Mouse (Mus musculus) left cerebral cortex, adult 8-10 months (tissue): ENCODE data around the gene Pip5k1b. TPM values are rescaled to one million over a fixed set of nuclear protein-coding genes. Genes with fewer than 3 reads are reported as not detected.

ENCODE experiments used
- DNase-seq, 2 experiments: peaks; one replicate each; pipeline ENCODE4 v3.0.0; 2022; ENCODE audit warnings: low spot score in 2 of 2
- total RNA-seq, 4 experiments: library from RNA; stranded (reverse); gene quantifications; 2 replicates each; pipeline ENCODE4 v1.2.4; 2022

The Pip5k1b gene
- total RNA-seq, 4 experiments from 2014 or later = 19.4 to 23.4 (median 20.7) TPM

DNA sequence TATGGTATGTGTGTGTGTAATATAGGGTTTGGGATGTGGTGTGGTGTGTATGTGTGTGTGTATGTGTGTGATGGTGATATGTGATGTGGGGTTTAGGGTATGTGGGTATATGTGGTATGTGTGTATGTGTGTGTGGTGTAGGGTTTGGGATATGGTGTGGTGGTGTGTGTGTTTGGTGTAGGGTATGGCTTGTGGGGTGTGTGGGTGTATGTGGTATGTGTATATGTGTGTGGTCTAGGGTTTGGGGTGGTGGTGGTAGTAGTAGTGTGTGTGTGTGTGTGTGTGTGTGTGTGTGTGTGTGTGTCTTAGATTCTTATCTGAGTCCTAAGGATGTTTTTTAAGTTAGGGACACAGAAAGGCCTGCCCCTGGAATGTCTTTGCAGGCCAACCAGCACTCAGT is 37.3 kb downstream of the Pip5k1b start:
- DNase-seq = no peak

DNA sequence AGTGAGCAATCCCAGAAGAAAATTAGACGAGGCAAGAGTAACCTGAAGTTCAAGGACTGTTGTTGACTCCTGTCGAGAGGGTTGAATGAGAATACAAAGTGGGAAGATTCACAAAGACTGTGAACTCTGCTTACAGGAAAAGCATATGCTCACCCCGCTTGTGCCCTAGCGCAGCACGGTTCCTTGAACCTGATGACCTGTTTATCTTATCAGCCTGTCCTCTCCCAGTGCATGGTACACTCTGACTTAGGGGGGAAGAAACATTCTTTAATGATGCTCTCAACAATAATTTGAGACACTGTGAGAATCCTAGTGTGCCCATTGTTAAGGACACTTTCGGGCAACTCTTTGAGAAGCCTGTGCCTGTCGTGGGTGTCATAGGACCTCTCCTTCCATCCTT is 38.6 kb downstream of the Pip5k1b start:
- DNase-seq = no peak

DNA sequence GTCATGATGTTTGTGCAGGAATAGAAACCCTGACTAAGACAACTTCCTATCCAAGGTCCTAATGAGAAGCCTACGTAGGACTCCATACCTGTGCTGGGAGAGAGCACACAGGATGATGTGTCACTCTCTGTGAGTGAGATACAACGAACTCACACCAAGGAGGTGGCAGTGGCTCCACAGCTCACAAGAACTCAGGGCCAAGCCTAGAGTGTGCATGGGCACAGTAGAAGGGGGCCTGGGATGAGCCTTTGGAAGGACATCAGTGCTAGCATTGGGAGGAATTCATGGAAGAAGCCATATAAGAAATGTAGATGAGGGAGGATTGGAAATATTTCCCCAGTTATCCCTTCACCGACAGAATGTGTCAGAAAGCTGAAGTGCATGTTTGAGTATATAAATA is 39.7 kb downstream of the Pip5k1b start:
- DNase-seq = no peak

DNA sequence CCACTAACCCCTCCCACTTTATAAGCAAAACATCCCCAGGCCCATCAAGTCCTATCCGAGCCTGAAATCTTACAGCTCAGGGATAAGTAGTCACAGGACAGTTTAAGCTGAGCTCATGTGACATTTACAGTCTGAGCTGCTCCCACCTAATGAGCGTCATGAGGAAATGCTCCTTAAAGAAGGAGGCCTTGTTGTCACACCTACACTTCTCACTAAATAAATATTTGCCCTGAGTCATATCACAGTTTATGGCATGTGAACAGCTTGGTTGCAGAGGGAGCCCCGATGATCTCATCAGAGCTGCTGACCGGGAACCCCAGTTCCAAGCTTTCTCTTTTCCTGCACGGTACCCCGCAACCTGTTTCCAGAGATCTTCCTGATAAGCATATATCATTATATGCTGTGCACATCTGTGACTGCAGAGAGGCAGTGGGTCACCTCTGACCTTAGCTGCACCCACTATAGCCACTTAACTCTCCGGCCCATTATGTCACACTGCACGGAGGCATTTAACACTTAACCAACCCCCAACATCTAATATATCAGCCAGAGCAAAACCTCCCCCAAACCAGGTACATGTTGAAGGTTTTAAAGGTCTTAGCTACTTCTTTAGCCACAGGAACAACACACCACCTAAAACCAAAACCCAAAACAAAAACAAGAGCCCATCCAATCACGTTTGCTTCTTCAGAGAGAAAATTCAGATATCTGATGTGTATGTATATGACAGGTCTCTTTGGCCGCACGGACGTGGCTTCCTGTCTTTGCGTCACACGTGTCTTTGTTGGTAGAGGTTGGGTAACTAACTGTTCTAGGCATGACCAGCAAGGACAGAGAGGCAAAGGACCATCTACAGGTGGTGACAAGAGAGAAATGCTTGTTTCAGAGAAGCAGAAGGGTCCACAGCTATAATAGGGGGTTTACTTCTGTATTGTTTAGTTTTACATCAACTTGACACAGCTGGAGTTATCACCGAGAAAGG is 40.7 kb downstream of the Pip5k1b start:
- no peak for DNase-seq

DNA sequence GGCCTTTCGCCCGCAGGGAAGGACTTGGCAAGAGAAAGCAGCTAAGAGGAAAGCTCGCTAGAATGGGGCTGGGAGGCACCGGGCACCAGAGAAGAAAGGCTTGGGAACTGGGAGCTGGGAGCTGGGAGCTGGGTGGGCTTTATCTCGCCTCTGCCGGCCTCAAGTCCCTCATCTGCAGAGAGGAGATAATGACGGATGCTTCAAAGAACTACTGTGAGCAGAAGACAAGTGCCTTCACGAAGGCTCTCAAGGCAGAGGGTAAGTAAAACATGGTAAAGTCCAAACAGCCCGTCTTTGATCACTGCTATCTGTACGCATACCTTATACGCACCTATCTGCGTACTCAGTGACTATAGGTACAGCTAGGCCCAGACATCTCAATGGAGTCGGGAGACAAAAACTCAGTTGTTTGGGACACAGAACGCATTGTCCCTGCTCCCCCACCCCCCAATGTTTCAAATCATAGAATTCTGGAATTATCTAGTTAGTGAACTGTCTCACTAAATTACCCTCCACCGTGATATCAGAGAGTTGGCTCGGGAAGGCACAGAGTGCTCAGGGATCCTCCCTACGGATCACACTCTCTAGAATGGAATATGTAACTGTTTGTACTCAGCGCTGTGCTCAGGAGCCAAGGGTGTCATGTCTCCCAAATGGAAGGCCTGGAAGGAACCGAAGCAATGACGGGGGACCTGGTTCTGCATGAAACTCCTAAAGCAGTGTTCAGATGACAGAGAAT is 42.4 kb downstream of the Pip5k1b start:
- no peak for DNase-seq

DNA sequence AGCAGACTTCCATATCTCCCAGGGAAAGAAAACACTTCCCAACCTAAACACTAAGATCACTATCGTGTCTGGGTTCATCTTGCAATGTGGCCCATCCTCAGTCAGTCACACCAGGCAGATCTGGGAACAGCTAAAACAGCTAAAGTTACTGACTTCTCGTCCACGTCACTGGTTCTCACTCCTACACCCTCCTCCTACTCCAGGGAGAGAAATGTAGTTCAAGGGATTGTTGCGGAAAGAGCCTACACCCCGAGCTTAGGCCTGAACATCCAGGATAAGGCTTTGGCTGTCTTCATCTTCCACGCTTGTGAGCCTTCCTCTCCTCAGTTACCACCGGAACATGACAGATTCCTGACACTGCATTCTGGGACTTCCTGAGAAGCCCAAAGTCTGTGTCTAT is 43.7 kb downstream of the Pip5k1b start:
- no peak for DNase-seq

DNA sequence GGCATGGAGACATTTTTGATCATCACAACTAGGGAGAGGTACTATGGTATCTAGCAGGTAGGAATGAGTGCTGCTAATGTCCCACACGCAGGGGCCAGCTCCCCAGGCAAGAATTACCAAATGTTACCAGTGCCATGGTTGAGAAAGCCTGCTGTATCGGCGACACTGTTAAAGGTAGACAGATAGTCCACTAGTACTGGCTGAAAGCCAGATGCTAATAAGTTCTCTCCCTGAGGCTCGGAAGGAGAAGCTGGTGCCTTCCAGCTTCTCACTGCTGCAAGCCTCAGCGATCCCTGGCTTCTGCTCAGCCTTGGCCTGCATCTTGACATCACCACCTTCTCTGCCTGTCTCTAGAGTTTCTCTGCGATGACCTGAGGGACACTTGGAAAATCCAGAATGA is 46.3 kb downstream of the Pip5k1b start:
- no peak for DNase-seq

DNA sequence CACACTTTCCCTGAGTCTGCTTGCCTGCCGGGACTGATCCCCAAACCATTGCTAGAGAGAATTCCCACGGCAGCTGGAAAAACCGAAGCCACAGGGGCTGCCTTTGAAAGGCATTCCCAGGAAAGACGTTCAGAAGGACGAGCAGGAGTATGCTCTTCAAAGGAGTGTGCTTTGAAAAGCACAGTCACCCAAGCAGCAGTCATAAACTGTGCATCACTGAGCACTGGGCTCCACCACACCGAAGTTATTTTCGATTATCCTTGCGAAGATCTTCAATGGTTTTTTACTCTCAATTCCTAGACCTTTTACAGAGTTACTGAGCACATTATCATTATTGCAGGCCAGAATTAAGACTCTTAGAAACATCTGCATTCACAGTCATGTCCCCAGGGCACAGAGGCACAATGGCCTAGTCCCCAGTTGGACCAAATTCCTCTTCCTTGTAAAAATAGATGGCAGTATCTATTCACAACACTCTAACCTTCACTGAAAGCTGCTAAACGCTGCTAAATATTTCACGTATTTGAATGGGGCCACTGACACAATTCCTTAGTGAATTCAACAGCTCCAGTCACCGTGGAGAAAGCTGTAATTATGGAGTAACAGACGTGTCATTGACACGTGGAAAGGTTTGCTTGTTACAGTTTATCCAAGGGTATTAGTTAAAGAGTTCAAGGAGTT is 47.4 kb downstream of the Pip5k1b start:
- DNase-seq = no peak

DNA sequence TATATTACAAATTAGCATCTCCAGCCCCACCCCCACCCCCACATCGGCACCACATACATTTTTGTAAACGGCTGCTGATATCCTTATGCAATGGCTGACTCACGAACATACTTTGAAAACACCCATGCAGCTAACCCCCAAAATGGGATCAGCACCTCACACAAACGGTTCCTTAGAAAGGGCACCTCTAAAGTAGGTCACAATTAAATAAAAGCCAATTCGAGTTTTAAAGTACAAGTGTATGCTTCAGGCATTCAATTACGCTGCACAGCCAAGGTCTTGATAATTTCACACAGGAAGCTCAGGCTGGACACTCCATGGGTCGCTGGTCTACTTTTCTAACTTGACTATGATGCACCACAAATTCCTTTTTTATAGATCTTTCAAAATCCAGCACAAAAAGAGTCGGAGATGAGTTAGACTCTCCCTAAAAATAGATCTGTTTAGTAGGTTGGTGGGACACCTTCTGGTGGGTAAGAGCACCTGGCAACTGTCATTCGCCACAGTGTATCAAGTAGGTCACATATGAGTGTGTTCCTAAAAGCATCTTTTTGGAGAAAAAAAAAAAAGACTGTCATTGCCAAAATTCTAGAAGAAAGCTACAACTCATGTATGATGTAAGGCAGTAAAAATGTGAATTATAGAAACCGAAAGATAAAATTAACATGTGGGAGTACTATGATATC is 52.8 kb downstream of the Pip5k1b start:
- no peak for DNase-seq

DNA sequence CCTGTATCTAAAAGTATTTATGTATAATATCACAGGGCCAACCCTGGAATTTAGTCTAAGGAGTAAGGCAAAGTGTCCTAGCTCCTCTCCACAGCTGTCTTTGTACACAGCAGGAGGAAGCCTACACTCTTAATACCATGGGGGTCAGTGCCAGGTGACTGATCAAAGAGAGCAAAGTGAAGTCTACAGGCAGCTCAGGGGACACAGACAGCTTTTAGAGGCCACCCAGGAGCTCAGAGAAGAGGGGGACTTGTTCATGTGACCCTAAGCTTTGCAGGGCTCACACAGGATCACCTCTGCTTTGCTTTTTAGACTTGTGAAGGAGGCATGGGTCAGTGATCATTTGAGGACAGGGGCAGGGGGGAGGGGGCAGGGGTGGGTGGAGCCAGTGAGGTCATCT is 54.1 kb downstream of the Pip5k1b start:
- DNase-seq = no peak

DNA sequence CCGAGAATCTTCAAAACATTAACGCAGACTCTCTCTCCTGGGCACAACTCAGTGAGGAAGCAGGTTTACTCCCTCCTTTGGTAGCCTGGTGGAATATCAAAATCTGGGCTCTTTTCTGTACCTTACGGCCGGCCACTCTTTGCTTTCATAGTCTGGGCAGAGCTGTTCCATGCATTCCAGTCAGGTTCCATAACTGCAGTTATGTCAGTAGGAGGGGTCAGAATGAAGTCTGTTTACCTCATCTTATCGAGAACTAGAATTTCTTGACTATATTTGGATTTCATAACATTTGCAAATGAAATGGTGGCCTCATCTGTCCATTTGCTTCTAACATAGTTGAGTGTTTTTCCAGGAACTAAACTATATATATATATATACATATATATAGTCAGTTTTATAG is 55.2 kb downstream of the Pip5k1b start:
- DNase-seq = no peak

DNA sequence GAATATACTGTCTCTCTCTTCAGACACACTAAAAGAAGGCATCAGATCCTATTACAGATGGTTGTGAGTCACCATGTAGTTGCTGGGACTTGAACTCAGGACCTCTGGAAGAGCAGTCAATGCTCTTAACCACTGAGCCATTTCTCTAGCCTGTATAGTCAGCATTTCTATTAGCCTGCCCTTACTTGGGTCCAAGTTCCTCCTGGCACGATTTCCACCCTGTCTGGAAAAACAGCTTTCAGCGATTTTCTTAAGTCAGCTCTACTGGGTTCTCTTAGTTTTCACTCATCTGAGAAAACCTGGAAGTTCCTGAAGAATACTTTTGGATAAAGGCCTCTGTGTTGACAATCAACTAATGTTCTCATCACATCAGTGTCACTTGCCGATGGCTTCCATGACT is 56.4 kb downstream of the Pip5k1b start:
- no peak for DNase-seq

DNA sequence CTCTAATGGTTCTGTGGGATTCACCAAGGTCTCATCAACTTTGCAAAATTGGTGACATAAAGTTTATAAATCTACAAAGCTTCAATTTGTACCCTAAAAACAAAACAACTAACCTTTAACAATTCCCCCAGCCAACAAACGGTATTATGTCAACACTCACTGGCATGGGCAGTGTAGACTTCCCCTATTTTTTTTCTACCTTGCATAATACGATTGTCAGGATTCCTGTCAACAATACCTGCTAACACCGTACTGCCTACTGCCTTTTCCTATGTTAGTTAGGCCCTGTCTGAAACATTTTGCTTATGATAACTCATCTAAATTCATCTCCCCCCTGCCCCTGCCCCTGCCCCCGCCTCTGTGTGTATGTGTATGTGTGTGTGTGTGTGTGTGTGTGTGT is 61.8 kb downstream of the Pip5k1b start:
- no peak for DNase-seq

DNA sequence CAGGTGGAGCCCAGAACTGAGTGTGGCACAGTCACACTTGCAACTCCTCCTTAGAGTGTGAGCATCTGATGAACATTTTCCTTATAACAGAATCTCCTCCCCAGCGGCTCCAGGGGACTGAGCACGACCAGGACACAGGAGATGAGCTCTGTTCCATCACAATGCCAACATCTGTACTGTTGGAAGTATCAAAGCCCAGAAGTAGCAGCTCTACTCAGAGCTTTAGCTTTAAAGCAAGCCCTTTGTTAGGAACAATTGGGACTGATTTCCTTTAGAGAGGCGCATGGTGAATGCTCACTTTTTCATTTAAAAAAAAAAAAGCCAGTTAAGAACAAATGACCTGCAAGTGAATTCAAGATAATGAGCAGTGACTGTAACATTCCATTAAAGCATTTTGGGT is 63.8 kb downstream of the Pip5k1b start:
- no peak for DNase-seq

DNA sequence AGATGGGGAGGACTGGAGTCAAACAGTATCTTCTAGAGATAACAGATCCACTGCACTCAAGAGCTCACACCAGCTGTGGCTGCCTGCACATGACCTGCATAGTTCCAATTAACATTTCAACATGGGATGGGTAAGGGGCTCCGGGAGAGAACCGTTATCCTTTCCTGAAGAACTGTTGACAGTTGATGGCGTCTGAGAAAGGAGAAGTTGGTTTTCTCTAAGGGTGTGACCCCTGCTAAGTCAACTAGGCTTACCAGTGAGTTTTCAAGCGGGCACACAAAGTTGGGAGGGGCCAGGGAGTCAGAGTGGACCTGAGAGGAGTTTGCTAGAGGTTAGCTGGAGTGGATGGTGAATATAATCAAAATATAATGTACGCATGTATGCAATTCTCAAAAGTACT is 65.4 kb downstream of the Pip5k1b start:
- no peak for DNase-seq

DNA sequence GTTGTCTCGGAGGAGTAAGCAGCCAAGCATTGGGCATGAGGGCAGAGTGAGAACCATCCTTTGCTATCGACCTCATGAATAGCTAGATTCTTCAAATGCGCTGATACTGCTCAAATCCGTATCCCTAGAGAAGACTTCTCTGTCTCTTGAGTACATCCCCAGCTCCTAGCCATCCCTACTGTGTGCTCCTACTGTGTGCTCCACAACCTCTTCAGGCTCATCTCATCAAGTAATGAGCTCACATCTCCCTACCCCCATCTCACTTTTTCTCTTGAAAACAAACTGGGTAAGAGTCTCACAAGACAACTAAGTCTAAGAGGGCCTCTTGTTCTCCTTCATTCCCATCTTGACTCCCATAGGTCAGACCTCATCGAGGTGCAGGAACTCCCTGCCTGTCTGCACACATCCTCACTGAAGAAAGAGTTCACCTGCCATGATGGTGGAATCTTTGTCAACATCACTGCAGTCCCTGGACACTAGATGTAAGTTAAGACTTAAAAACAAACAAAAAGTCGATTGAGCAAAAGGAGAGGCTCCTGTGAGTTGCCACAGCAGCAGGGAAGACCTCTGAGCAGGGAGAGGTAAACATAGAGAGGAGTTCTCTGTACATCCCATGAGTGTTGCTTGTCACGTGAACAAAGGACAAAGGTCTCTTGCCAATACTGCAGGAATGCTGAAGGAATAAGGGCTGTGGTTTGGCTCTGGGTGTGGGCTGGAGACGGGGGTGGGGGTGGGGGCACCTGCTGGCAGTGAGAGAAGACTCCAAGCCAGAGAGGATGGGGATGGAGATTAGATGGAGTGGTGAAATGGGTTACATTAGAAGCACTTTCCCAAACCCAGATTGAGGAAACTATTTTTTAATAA is 69.0 kb downstream of the Pip5k1b start:
- DNase-seq = no peak

DNA sequence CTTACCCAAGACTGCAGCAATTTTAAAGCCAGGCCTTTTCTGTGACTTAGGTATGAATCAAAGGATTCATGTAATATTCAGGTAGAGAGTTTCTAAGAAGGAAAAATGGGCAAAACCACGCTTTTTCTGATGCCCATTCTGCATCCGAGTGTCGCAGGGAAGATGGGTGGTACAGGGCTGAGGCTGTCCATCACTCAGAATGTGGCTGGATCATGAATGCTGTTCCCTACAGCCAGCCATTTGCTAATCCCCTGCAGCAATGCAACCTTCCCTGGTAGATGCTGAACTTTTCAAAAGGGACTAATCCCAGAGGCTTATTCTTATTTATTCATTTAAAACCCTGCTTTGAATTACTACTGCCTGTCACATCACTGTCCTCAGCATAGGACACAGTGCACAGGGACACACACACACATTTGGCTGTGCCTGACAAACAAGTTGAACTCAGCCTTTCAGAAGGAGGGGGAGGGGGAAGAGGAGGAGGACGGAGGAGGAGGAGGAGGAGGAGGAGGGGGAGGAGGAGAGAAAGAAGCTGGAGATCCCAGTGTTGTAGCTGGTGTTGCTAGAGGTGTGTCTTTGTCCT is 71.0 kb downstream of the Pip5k1b start:
- DNase-seq = no peak

DNA sequence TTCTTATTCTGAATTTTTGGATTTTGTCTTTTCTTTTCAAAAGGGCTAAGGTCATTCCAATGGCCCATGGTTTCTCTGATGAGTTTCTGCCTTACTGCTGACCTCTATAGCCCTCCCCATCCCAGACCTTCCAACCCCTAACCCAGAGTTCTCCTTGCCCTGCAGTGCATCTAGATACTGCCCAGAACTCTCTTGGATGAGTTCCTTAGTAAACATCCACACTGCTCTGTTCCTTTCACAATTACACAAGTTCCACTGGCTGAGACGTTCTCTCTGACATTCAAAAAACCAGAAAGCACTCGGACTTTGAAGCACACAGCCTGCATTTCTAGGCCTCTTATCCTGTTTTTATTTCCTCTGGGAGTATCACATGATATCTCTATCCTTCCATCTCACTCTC is 74.8 kb downstream of the Pip5k1b start:
- DNase-seq = no peak

DNA sequence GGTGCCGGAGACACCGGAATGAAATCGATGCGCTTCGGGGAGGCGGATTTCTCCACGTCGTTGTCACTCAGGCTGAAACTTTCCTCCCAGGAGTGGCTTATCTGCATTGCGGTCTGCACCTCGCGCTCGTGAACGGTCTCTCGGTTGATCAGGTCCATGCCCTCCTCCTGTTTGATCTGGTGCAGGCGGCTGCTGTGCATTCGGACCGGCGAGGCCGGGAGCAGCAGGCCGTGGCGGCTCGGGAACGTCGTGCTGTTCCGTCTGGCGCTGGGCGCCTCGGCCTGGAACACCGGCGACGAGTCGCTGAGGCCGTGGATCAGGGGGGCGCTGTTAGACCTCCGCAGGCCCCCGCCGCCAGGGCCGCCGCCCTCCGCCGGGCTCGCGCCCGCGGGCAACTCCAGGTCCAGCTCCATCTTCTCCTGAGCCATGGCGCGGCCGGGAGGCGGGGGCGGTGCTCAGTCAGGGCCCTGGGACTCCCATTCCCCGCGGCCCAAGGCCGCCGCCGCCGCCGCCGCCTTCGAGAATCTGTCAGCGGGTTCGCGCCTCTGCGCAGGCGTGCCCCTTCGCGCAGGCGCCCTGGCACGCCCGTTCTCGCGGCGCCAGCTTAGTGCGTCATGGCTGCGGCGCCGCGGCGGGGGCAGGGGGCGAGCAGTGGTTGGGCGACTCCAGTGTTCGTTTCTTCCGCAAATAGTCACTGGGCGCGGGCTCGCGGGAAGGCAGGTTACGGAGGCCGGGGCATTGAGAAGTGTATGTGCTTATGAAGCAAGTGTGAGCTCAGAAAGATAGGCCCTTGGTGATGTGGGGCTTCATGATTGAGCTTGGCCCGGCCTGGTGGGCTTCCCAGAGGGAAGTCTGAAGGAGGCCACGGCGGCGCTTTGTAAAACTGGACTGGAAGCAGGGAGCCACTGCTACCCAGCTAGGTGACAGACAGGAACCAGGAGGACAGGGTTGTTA is 78.5 kb downstream of the Pip5k1b start, which contains the start of gene Fam122a:
TSS of gene Fam122a (minus strand) at position 428 of the 954 bp plus-strand sequence.
- DNase-seq = peak; percentile 81 to 86
